Mouse (Mus musculus): ENCODE data around the gene Adipoq. TPM values are rescaled to one million over a fixed set of nuclear protein-coding genes. Genes with fewer than 3 reads are reported as not detected.
A peak's percentile ranks its signal among the peaks of the same experiment; 100 is the strongest.
"Not testable (repeated sequence)": the region's sequence is repeated elsewhere in the genome, so short reads cannot be mapped to it uniquely, and the experiment has no call there.

Adipoq gene
- total RNA-seq, 2 experiments from 2014 or later: 12.9 to 37.4 TPM

- intact Hi-C loops (cut with DNase I): no loop called here
- no peak for DNase-seq
Measured at GRCm38 (mm10) chr16:23158957-23159356, 12.6 kb downstream of the Adipoq start.

- intact Hi-C loops (cut with DNase I): no loop called here
Measured at GRCm38 (mm10) chr16:23159749-23160148, 13.4 kb downstream of the Adipoq start.

GRCm38 (mm10) chr16:23162116-23162515 is 15.8 kb downstream of the Adipoq start:
- intact Hi-C loops (cut with DNase I): no loop called here
- DNase-seq: no peak

More at GRCm38 (mm10) chr16:23159749-23160148, 13.4 kb downstream of the Adipoq start:
- no peak for DNase-seq

- intact Hi-C loops (cut with DNase I): no loop called here
- DNase-seq: peak; percentile 15 to 26
Measured at GRCm38 (mm10) chr16:23164443-23164842, 18.1 kb downstream of the Adipoq start.

GRCm38 (mm10) chr16:23165441-23165840 is 19.1 kb downstream of the Adipoq start:
- intact Hi-C loops (cut with DNase I): loop anchor here (5.0 kb wide), 1 partner anchor 57 kb away; the partner anchor contains the start of gene St6gal1
- no peak for DNase-seq

- intact Hi-C loops (cut with DNase I): loop anchor here (5.0 kb wide), 1 partner anchor 56 kb away; the partner anchor contains the start of gene St6gal1
- DNase-seq: no peak
Measured at GRCm38 (mm10) chr16:23166646-23167045, 20.3 kb downstream of the Adipoq start.

- intact Hi-C loops (cut with DNase I): loop anchor here (5.0 kb wide), 1 partner anchor 55 kb away; the partner anchor contains the start of gene St6gal1
- DNase-seq: peak; percentile 26 to 34
Measured at GRCm38 (mm10) chr16:23167079-23167478, 20.7 kb downstream of the Adipoq start.

GRCm38 (mm10) chr16:23170813-23171212 is 24.5 kb downstream of the Adipoq start:
- intact Hi-C loops (cut with DNase I): no loop called here
- DNase-seq: no peak

GRCm38 (mm10) chr16:23173904-23174303 is 27.6 kb downstream of the Adipoq start:
- intact Hi-C loops (cut with DNase I): loop anchor here (2.0 kb wide), 1 partner anchor 41 kb away; no protein-coding TSS in a partner anchor
- DNase-seq: no peak

GRCm38 (mm10) chr16:23174855-23175254 is 28.5 kb downstream of the Adipoq start:
- intact Hi-C loops (cut with DNase I): loop anchor here (2.0 kb wide), 1 partner anchor 40 kb away; no protein-coding TSS in a partner anchor
- DNase-seq: no peak

GRCm38 (mm10) chr16:23175956-23176355 is 29.6 kb downstream of the Adipoq start:
- intact Hi-C loops (cut with DNase I): loop anchor here (2.0 kb wide), 1 partner anchor 39 kb away; no protein-coding TSS in a partner anchor
- no peak for DNase-seq

GRCm38 (mm10) chr16:23177856-23178255 is 31.5 kb downstream of the Adipoq start:
- intact Hi-C loops (cut with DNase I): no loop called here
- DNase-seq: no peak

- no peak for DNase-seq
- intact Hi-C loops (cut with DNase I): no loop called here
Measured at GRCm38 (mm10) chr16:23178796-23179195, 32.5 kb downstream of the Adipoq start.

- DNase-seq; intact Hi-C loops (cut with DNase I): not testable (repeated sequence)
Measured at GRCm38 (mm10) chr16:23179436-23179835, 33.1 kb downstream of the Adipoq start.

GRCm38 (mm10) chr16:23181054-23181453 is 34.7 kb downstream of the Adipoq start:
- no peak for DNase-seq
- intact Hi-C loops (cut with DNase I): no loop called here

GRCm38 (mm10) chr16:23181487-23181886 is 35.2 kb downstream of the Adipoq start:
- DNase-seq: no peak
- intact Hi-C loops (cut with DNase I): no loop called here

- no peak for DNase-seq
Measured at GRCm38 (mm10) chr16:23181942-23182597, 35.7 kb downstream of the Adipoq start.

GRCm38 (mm10) chr16:23185824-23186223 is 39.5 kb downstream of the Adipoq start:
- intact Hi-C loops (cut with DNase I): no loop called here
- no peak for DNase-seq

More at GRCm38 (mm10) chr16:23181942-23182597, 35.7 kb downstream of the Adipoq start:
- intact Hi-C loops (cut with DNase I): no loop called here

- intact Hi-C loops (cut with DNase I): no loop called here
- DNase-seq: no peak
Measured at GRCm38 (mm10) chr16:23186418-23186817, 40.1 kb downstream of the Adipoq start.

GRCm38 (mm10) chr16:23187983-23188382 is 41.6 kb downstream of the Adipoq start:
- no peak for DNase-seq
- intact Hi-C loops (cut with DNase I): no loop called here

- intact Hi-C loops (cut with DNase I): no loop called here
- DNase-seq: no peak
Measured at GRCm38 (mm10) chr16:23189612-23190011, 43.3 kb downstream of the Adipoq start.

GRCm38 (mm10) chr16:23191560-23192242 is 45.4 kb downstream of the Adipoq start:
- intact Hi-C loops (cut with DNase I): no loop called here
- DNase-seq: no peak

Measured in heart, postnatal 10 days (tissue).